Mouse (Mus musculus) liver, embryonic 13.5 days (tissue): Measurements from ENCODE around the gene Pkp4. TPM values are rescaled to one million over a fixed set of nuclear protein-coding genes. Genes with fewer than 3 reads are reported as not detected.

Experiments used
- ATAC-seq: fragments of 200-750 bp; cut with Nextera tagmentation; 2 replicates; pipeline ENCODE4 v1.8.0; 2017; ENCODE audit warnings: low read depth, mild to moderate bottlenecking, moderate number of reproducible peaks, moderate library complexity
- DNase-seq: peaks from one replicate; pipeline ENCODE4 v3.0.0; 2022
- H3K27ac ChIP-seq: fragments of 300-500 bp; sonication (generic); 2 replicates; pipeline ENCODE4 v1.5.1; 2015; ENCODE audit warnings: moderate library complexity, mild to moderate bottlenecking, inconsistent platforms
- H3K27me3 ChIP-seq: fragments of 300-500 bp; sonication (generic); 2 replicates; pipeline ENCODE4 v1.6.1; 2015; ENCODE audit warnings: mild to moderate bottlenecking, inconsistent platforms
- H3K36me3 ChIP-seq: fragments of 300-500 bp; sonication (generic); 2 replicates; pipeline ENCODE4 v1.6.1; 2015; ENCODE audit warnings: mild to moderate bottlenecking, inconsistent platforms
- H3K4me1 ChIP-seq: fragments of 300-500 bp; sonication (generic); replicated peaks from 2 replicates; pipeline ENCODE4 v1.6.1; 2015; ENCODE audit warnings: inconsistent platforms
- H3K4me2 ChIP-seq: fragments of 300-500 bp; sonication (generic); 2 replicates; pipeline ENCODE4 v1.6.1; 2015; ENCODE audit warnings: inconsistent platforms, mild to moderate bottlenecking, moderate library complexity
- H3K4me3 ChIP-seq: fragments of 300-500 bp; sonication (generic); replicated peaks from 2 replicates; pipeline ENCODE4 v1.5.1; 2015; ENCODE audit warnings: mild to moderate bottlenecking, inconsistent platforms
- H3K9ac ChIP-seq: fragments of 300-500 bp; sonication (generic); 2 replicates; pipeline ENCODE4 v1.6.1; 2015; ENCODE audit warnings: mild to moderate bottlenecking, inconsistent platforms
- H3K9me3 ChIP-seq: fragments of 300-500 bp; sonication (generic); replicated peaks from 2 replicates; pipeline ENCODE4 v1.6.1; 2016; ENCODE audit warnings: inconsistent platforms
- WGBS: fragments of 180-500 bp; shearing (Covaris S2); methylation state at CpG from one replicate; pipeline ENCODE4 v1.1.7; 2015; ENCODE audit not compliant: insufficient replicate concordance; 5-methylcytosine and 5-hydroxymethylcytosine counted together
- polyA plus RNA-seq: library from polyadenylated mRNA; unstranded; fragments of >200 nt; fragmentation: Nextera tagmentation; extraction: Ambion mirVana; gene quantifications from 2 replicates; pipeline ENCODE4 v1.2.1, GENCODE M21; 2015

Gene Pkp4
- polyA plus RNA-seq, 1 experiment from 2014 or later: 5.8 TPM

- Histone ChIP-seq H3K9ac (no peak overlapping the region), H3K36me3 (no peaks in the 10 kb centered on the region), H3K9me3 (no peaks in the 10 kb centered on the region), H3K27ac (peak overlapping the region; percentile 48; the same call in 1 of the 2 replicates), H3K27me3 (no peaks in the 10 kb centered on the region), H3K4me3 (no peak overlapping the region), H3K4me2 (no peak overlapping the region), H3K4me1 (peaks cover 5% of the 10 kb centered on the region; the same call in 1 of the 2 replicates)
- no peak for DNase-seq
- 63% methylated on average over 9 of the region's 9 CpGs for WGBS
- ATAC-seq: peak; percentile 51; the same call in 1 of the 2 replicates
Observed at GRCm38 (mm10) chr2:59219997-59220789, 59.5 kb downstream of the Pkp4 start.

- Histone ChIP-seq H3K36me3 (no peaks in the 10 kb centered on the region), H3K9ac (no peak overlapping the region), H3K4me1 (peaks cover 10% of the 10 kb centered on the region), H3K27me3 (no peaks in the 10 kb centered on the region), H3K27ac (no peak overlapping the region), H3K4me3 (no peak overlapping the region), H3K4me2 (no peak overlapping the region), H3K9me3 (no peaks in the 10 kb centered on the region)
- ATAC-seq (no peak), DNase-seq (no peak)
- WGBS: 74% methylated on average over 4 of the region's 4 CpGs
Observed at GRCm38 (mm10) chr2:59226383-59226782, 65.7 kb downstream of the Pkp4 start.

GRCm38 (mm10) chr2:59227011-59227410 is 66.4 kb downstream of the Pkp4 start:
- H3K36me3 ChIP-seq: no peaks in the 10 kb centered on the region
- 78% methylated on average over 3 of the region's 3 CpGs for WGBS

GRCm38 (mm10) chr2:59227508-59228263 is 67.0 kb downstream of the Pkp4 start:
- DNase-seq (no peak), ATAC-seq (peak; percentile 49; the same call in 1 of the 2 replicates)
- Histone ChIP-seq H3K4me3 (no peak overlapping the region), H3K27me3 (no peaks in the 10 kb centered on the region), H3K9ac (no peak overlapping the region), H3K36me3 (no peaks in the 10 kb centered on the region), H3K27ac (no peak overlapping the region), H3K9me3 (no peaks in the 10 kb centered on the region), H3K4me1 (peaks cover 10% of the 10 kb centered on the region), H3K4me2 (no peak overlapping the region)
- WGBS: 62% methylated on average over 8 of the region's 8 CpGs

More at GRCm38 (mm10) chr2:59227011-59227410, 66.4 kb downstream of the Pkp4 start:
- Histone ChIP-seq H3K4me1 (peaks cover 10% of the 10 kb centered on the region), H3K4me3 (no peak overlapping the region), H3K27me3 (no peaks in the 10 kb centered on the region), H3K27ac (no peak overlapping the region), H3K9me3 (no peaks in the 10 kb centered on the region), H3K4me2 (no peak overlapping the region), H3K9ac (no peak overlapping the region)
- DNase-seq (no peak), ATAC-seq (no peak)

GRCm38 (mm10) chr2:59229250-59229895 is 68.7 kb downstream of the Pkp4 start:
- H3K27ac ChIP-seq: no peak overlapping the region
- H3K4me3 ChIP-seq: no peak overlapping the region
- ATAC-seq (no peak), DNase-seq (no peak)
- no peak overlapping the region for H3K4me2 ChIP-seq
- no peak overlapping the region for H3K9ac ChIP-seq
- peaks cover 10% of the 10 kb centered on the region for H3K4me1 ChIP-seq
- no peaks in the 10 kb centered on the region for H3K36me3 ChIP-seq
- 83% methylated on average over 11 of the region's 11 CpGs for WGBS
- H3K9me3 ChIP-seq: no peaks in the 10 kb centered on the region
- no peaks in the 10 kb centered on the region for H3K27me3 ChIP-seq

- H3K9ac ChIP-seq: no peak overlapping the region
- 66% methylated on average over 9 of the region's 9 CpGs for WGBS
- H3K27me3 ChIP-seq: no peaks in the 10 kb centered on the region
- H3K27ac ChIP-seq: no peak overlapping the region
- H3K4me2 ChIP-seq: no peak overlapping the region
- H3K9me3 ChIP-seq: no peaks in the 10 kb centered on the region
- no peaks in the 10 kb centered on the region for H3K36me3 ChIP-seq
- peaks cover 10% of the 10 kb centered on the region for H3K4me1 ChIP-seq
- H3K4me3 ChIP-seq: no peak overlapping the region
- no peak for DNase-seq
- no peak for ATAC-seq
Observed at GRCm38 (mm10) chr2:59230656-59231055, 70.0 kb downstream of the Pkp4 start.

- Histone ChIP-seq H3K4me3 (no peak overlapping the region), H3K4me1 (peaks cover 9% of the 10 kb centered on the region), H3K27me3 (no peaks in the 10 kb centered on the region), H3K4me2 (no peak overlapping the region), H3K9me3 (no peaks in the 10 kb centered on the region), H3K9ac (no peak overlapping the region), H3K27ac (no peak overlapping the region), H3K36me3 (no peaks in the 10 kb centered on the region)
- WGBS: 56% methylated on average over 5 of the region's 5 CpGs
- ATAC-seq: no peak
- DNase-seq: no peak
Observed at GRCm38 (mm10) chr2:59231514-59231913, 70.9 kb downstream of the Pkp4 start.

GRCm38 (mm10) chr2:59233294-59233923 is 72.8 kb downstream of the Pkp4 start:
- no peak overlapping the region for H3K27ac ChIP-seq
- DNase-seq (no peak), ATAC-seq (no peak)

GRCm38 (mm10) chr2:59233936-59234335 is 73.3 kb downstream of the Pkp4 start:
- no peaks in the 10 kb centered on the region for H3K27me3 ChIP-seq
- H3K9ac ChIP-seq: no peak overlapping the region
- DNase-seq (no peak), ATAC-seq (no peak)
- H3K4me3 ChIP-seq: no peak overlapping the region
- 0 out of 2 replicates have a peak, but pooled peaks cover 6% of the 10 kb centered on the region for H3K36me3 ChIP-seq
- no peaks in the 10 kb centered on the region for H3K9me3 ChIP-seq
- H3K4me1 ChIP-seq: peaks cover 4% of the 10 kb centered on the region; the same call in 1 of the 2 replicates
- H3K4me2 ChIP-seq: no peak overlapping the region
- WGBS: 81% methylated on average over 5 of the region's 5 CpGs
- no peak overlapping the region for H3K27ac ChIP-seq

More at GRCm38 (mm10) chr2:59233294-59233923, 72.8 kb downstream of the Pkp4 start:
- H3K4me3 ChIP-seq: no peak overlapping the region
- no peak overlapping the region for H3K4me2 ChIP-seq
- H3K36me3 ChIP-seq: 0 out of 2 replicates have a peak, but pooled peaks cover 4% of the 10 kb centered on the region
- H3K9ac ChIP-seq: no peak overlapping the region
- peaks cover 4% of the 10 kb centered on the region; the same call in 1 of the 2 replicates for H3K4me1 ChIP-seq
- no peaks in the 10 kb centered on the region for H3K27me3 ChIP-seq
- H3K9me3 ChIP-seq: no peaks in the 10 kb centered on the region
- WGBS: 85% methylated on average over 13 of the region's 13 CpGs

GRCm38 (mm10) chr2:59234537-59234936 is 73.9 kb downstream of the Pkp4 start:
- Histone ChIP-seq H3K4me2 (no peak overlapping the region), H3K36me3 (0 out of 2 replicates have a peak, but pooled peaks cover 6% of the 10 kb centered on the region), H3K27ac (no peak overlapping the region), H3K9me3 (no peaks in the 10 kb centered on the region), H3K27me3 (no peaks in the 10 kb centered on the region), H3K9ac (no peak overlapping the region), H3K4me1 (peaks cover 4% of the 10 kb centered on the region; the same call in 1 of the 2 replicates), H3K4me3 (no peak overlapping the region)
- WGBS: 79% methylated on average over 5 of the region's 5 CpGs
- DNase-seq: no peak
- ATAC-seq: no peak
